Mouse (Mus musculus): ENCODE results near the gene Il21r. TPM values are rescaled to one million over a fixed set of nuclear protein-coding genes. Genes with fewer than 3 reads are reported as not detected.

Gene Il21r
- total and polyA plus RNA-seq, 2 experiments from 2014 or later, result 0.12 TPM; not detected in 1

DNA sequence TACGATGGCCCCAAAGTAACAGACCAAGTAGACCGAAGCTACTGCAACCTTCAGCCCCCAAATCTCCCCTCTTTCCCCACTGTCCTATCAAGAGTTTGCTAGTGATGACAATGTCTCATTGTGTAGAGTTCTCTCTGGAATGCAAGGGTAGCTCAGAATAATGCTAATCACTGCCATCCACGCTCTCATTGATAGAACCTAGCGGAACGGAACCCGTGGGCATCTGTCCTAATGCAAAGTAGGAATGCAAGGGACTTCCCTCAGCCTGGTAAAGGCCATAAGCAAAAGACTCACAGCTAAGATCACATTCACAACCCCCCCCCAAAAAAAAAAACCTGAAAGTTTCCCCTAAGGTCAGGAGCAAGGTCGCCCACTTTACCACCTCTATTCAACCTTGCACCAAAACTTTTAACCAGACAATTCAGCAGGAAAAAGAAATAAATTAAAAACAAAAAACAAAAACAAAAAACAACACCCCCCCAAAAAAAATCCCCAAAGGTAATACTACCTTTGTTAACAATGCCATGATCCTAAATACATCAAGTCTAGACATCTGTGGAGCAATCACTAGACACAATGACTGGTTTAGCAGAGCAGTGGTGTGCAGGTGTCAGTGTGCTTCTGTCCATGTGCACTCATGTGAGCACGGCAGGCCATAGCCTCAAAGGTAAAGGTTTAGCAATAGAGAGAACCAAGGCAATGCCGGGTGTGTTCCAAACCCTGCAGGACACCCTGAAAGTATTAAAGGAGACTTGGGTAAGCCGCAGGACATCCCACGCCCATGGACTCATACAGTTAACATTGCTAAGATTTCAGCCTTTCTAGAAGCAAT, 5.5 kb upstream of the Il21r start:
- Histone ChIP-seq H3K4me1 (ENCODE audit: control insufficient read depth, insufficient read depth) (no peaks in the 10 kb centered on the region), H3K4me3 (ENCODE audit: low read depth, low read length) (no peak overlapping the region), H3K9me3 (replicated peaks; ENCODE audit: control insufficient read depth, low read length) (no peaks in the 10 kb centered on the region), H3K9ac (replicated peaks; ENCODE audit: low read depth, low read length) (no peak overlapping the region), H3K4me2 (ENCODE audit: low read depth, low read length) (no peak overlapping the region), H3K27me3 (ENCODE audit: control insufficient read depth, insufficient read depth, low read length) (no peaks in the 10 kb centered on the region), H3K27ac (ENCODE audit: low read depth) (no peak overlapping the region), H3K36me3 (replicated peaks; ENCODE audit: control insufficient read depth, insufficient read depth, low read length) (no peaks in the 10 kb centered on the region)
- 85% methylated on average over 11 of the region's 11 CpGs for WGBS
- no peak for ATAC-seq (ENCODE audit: insufficient read depth, low read depth)
- DNase-seq (ENCODE audit: low spot score), result no peak
- no peak for TF ChIP-seq EP300 (IDR thresholded peaks at IDR 0.05; ENCODE audit: low read depth)
- no peak for TF ChIP-seq CTCF (IDR thresholded peaks at IDR 0.05; ENCODE audit: low read depth)

DNA sequence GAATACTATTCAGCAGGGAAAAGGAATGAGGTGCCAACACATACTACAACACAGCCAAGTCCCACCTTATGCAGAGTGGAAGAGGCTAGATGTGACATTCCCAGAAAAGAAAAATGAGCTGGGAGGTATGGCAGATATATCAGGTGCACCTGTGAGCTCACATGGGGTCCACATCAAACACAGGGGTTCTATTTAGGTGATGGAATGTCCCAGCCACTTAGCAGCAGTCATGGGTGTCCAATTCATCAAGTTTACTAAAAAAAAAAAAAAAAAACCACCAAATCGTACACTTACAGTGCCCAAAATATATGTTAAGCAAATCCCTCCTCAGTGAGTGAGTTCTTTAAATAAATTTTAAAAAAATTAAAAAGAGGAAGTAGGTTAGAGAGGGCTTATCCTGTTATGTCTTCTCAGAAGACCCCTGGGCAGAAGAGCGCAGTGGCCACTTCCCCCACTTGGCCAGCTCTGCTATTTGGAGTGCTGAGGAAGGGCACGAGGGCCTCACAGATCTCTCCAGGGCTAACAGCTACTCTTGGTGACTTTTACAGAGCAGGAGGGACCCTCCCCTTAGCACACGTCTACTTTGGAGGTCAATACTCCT, 3.8 kb upstream of the Il21r start:
- Histone ChIP-seq H3K4me2 (ENCODE audit: low read depth, low read length) (no peak overlapping the region), H3K36me3 (replicated peaks; ENCODE audit: control insufficient read depth, insufficient read depth, low read length) (no peaks in the 10 kb centered on the region), H3K9ac (replicated peaks; ENCODE audit: low read depth, low read length) (no peak overlapping the region), H3K4me1 (ENCODE audit: control insufficient read depth, insufficient read depth) (no peaks in the 10 kb centered on the region), H3K9me3 (replicated peaks; ENCODE audit: control insufficient read depth, low read length) (no peaks in the 10 kb centered on the region), H3K27ac (ENCODE audit: low read depth) (no peak overlapping the region), H3K27me3 (ENCODE audit: control insufficient read depth, insufficient read depth, low read length) (no peaks in the 10 kb centered on the region), H3K4me3 (ENCODE audit: low read depth, low read length) (no peak overlapping the region)
- ATAC-seq (ENCODE audit: insufficient read depth, low read depth) (no peak), DNase-seq (ENCODE audit: low spot score) (no peak)
- no peak for TF ChIP-seq CTCF (IDR thresholded peaks at IDR 0.05; ENCODE audit: low read depth)
- TF ChIP-seq EP300 (IDR thresholded peaks at IDR 0.05; ENCODE audit: low read depth), result no peak
- WGBS, result 38% methylated on average over 4 of the region's 4 CpGs

DNA sequence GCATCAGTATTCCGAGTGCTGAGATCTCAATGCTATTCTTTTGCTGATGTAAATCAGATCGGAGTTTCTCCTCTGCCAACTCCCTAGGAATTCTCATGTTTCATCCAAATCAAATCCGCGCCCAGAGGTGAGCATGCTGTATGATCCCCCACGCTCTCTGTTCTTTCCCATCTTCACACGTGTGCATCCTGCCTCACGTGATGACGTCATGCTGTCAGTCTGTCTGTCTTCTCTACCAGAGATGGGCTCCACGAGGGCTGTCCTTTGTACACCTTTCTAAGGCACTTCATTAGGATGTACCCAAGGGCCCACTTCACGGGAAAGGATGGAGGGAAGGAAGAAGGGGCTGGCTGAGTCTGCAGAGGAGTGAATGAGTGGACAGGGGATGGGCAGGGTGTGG, 3.1 kb upstream of the Il21r start:
- H3K9me3 ChIP-seq (replicated peaks; ENCODE audit: control insufficient read depth, low read length), result no peaks in the 10 kb centered on the region
- WGBS, result 58% methylated on average over 10 of the region's 10 CpGs
- no peak overlapping the region for H3K4me2 ChIP-seq (ENCODE audit: low read depth, low read length)
- H3K27ac ChIP-seq (ENCODE audit: low read depth), result no peak overlapping the region
- TF ChIP-seq EP300 (IDR thresholded peaks at IDR 0.05; ENCODE audit: low read depth) (no peak), CTCF (IDR thresholded peaks at IDR 0.05; ENCODE audit: low read depth) (no peak)
- H3K4me3 ChIP-seq (ENCODE audit: low read depth, low read length), result no peak overlapping the region
- no peaks in the 10 kb centered on the region for H3K36me3 ChIP-seq (replicated peaks; ENCODE audit: control insufficient read depth, insufficient read depth, low read length)
- ATAC-seq (ENCODE audit: insufficient read depth, low read depth) (no peak), DNase-seq (ENCODE audit: low spot score) (no peak)
- H3K9ac ChIP-seq (replicated peaks; ENCODE audit: low read depth, low read length), result no peak overlapping the region
- no peaks in the 10 kb centered on the region for H3K4me1 ChIP-seq (ENCODE audit: control insufficient read depth, insufficient read depth)
- no peaks in the 10 kb centered on the region for H3K27me3 ChIP-seq (ENCODE audit: control insufficient read depth, insufficient read depth, low read length)

DNA sequence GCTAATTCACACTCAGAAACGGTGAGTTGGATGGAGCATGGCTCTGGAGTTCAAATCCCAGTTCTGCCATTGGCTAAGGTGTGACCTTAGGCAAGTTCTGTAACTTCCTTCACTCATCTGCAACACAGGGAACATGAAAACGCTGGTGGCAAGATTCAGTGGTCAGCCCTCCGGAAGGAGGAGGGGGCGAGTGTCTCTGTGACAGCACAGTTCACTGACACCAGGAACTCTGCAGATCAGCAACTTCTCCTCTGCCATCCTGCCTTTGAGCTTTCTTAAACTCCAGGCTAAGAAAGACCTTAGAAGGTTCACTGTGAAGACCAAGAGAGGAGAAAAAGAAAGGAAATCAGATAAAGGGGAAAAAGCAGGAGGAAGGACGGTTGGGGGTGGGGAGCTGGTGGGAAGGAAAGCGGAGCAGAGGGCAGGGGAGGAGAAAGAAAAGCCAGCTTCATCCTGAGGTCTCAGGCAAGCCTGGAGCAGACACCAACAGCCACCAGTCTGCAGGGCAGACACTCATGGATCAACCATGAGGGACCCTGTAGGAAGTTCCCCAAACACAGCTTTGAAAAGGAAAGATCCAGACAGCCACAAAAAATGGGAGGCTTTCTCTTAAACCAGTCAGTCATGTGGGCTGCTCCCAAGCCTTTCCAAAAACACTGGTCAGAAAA, 2.5 kb upstream of the Il21r start:
- Histone ChIP-seq H3K4me3 (ENCODE audit: low read depth, low read length) (no peak overlapping the region), H3K4me2 (ENCODE audit: low read depth, low read length) (no peak overlapping the region), H3K27me3 (ENCODE audit: control insufficient read depth, insufficient read depth, low read length) (no peaks in the 10 kb centered on the region), H3K27ac (ENCODE audit: low read depth) (no peak overlapping the region), H3K9me3 (replicated peaks; ENCODE audit: control insufficient read depth, low read length) (no peaks in the 10 kb centered on the region), H3K9ac (replicated peaks; ENCODE audit: low read depth, low read length) (no peak overlapping the region), H3K36me3 (replicated peaks; ENCODE audit: control insufficient read depth, insufficient read depth, low read length) (no peaks in the 10 kb centered on the region), H3K4me1 (ENCODE audit: control insufficient read depth, insufficient read depth) (no peaks in the 10 kb centered on the region)
- 30% methylated on average over 6 of the region's 6 CpGs for WGBS
- ATAC-seq (ENCODE audit: insufficient read depth, low read depth) (no peak), DNase-seq (ENCODE audit: low spot score) (no peak)
- TF ChIP-seq CTCF (IDR thresholded peaks at IDR 0.05; ENCODE audit: low read depth) (no peak), EP300 (IDR thresholded peaks at IDR 0.05; ENCODE audit: low read depth) (no peak)

DNA sequence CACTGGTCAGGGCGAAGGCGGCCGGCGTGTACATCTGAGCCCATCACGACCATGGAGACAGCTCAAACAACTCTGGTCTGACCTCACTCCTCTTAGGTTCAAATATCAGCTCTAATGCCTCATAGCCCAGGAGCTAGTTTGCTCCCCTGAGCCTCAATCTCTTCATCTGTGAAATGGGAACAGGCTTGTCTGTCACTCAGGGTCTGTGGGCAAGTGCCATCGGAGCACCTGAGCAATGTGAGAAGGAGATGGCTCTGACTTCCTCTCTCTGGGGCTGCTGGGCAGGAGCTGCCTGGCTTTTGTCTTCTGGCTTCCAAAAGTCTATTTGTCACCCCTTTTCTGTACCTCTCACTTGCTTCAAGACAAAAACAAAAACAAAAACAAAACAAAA, 2.0 kb upstream of the Il21r start:
- Histone ChIP-seq H3K4me2 (ENCODE audit: low read depth, low read length) (no peak overlapping the region), H3K9ac (replicated peaks; ENCODE audit: low read depth, low read length) (no peak overlapping the region), H3K4me1 (ENCODE audit: control insufficient read depth, insufficient read depth) (no peaks in the 10 kb centered on the region), H3K4me3 (ENCODE audit: low read depth, low read length) (no peak overlapping the region), H3K27me3 (ENCODE audit: control insufficient read depth, insufficient read depth, low read length) (no peaks in the 10 kb centered on the region), H3K36me3 (replicated peaks; ENCODE audit: control insufficient read depth, insufficient read depth, low read length) (no peaks in the 10 kb centered on the region), H3K9me3 (replicated peaks; ENCODE audit: control insufficient read depth, low read length) (no peaks in the 10 kb centered on the region), H3K27ac (ENCODE audit: low read depth) (no peak overlapping the region)
- no peak for TF ChIP-seq EP300 (IDR thresholded peaks at IDR 0.05; ENCODE audit: low read depth)
- DNase-seq (ENCODE audit: low spot score) (no peak), ATAC-seq (ENCODE audit: insufficient read depth, low read depth) (no peak)
- 84% methylated on average over 6 of the region's 6 CpGs for WGBS
